Comparison of ENCODE assay signal across 7 mouse cellular contexts in genomic region chr17:26950560-26951288, GRCm38 (mm10). TPM values are rescaled to one million over a fixed set of nuclear protein-coding genes. Genes with fewer than 3 reads are reported as not detected.
DNase-seq lines count a peak whose midpoint lies in the region; ATAC-seq and TF ChIP-seq lines count a peak whose summit lies in the region.

No protein-coding gene starts in this region.

- H3K9ac ChIP-seq in lung, embryonic 15.5 days, result peak overlapping the region; percentile 33
- peak overlapping the region; percentile 55 for H3K9ac ChIP-seq in forebrain, postnatal 0 days
- 0 out of 2 replicates have a peak overlapping the region, but pooled peaks have one; percentile 14 for H3K9ac ChIP-seq in limb, embryonic 15.5 days
- peak overlapping the region; percentile 16; the same call in 1 of the 2 replicates for H3K9ac ChIP-seq in stomach, embryonic 15.5 days

- TF ChIP-seq CTCF in lung, adult 2 months (IDR thresholded peaks at IDR 0.05; ENCODE audit: insufficient read depth, low read length), result no peak
- TF ChIP-seq CTCF in forebrain, postnatal 0 days (IDR thresholded peaks at IDR 0.05; ENCODE audit: low read depth), result no peak

- H3K36me3 ChIP-seq in lung, embryonic 15.5 days, result peaks cover 9% of the 10 kb centered on the region
- peaks cover 22% of the 10 kb centered on the region for H3K36me3 ChIP-seq in forebrain, postnatal 0 days (ENCODE audit: insufficient read depth)
- peaks cover 11% of the 10 kb centered on the region for H3K36me3 ChIP-seq in limb, embryonic 15.5 days
- peaks cover 9% of the 10 kb centered on the region; the same call in 1 of the 2 replicates for H3K36me3 ChIP-seq in stomach, embryonic 15.5 days

- peak overlapping the region; percentile 76 for H3K4me2 ChIP-seq in lung, embryonic 15.5 days
- H3K4me2 ChIP-seq in forebrain, postnatal 0 days (ENCODE audit: low read depth), result peak overlapping the region; percentile 74
- H3K4me2 ChIP-seq in limb, embryonic 15.5 days, result peak overlapping the region; percentile 57
- peak overlapping the region; percentile 58 for H3K4me2 ChIP-seq in stomach, embryonic 15.5 days

- DNase-seq in lung, adult 2 months, result no peak
- DNase-seq in forebrain, postnatal 0 days, result no peak
- no peak for DNase-seq in adrenal gland, adult 2 months

- no peak for TF ChIP-seq POLR2A in lung, adult 2 months (IDR thresholded peaks at IDR 0.05; ENCODE audit: borderline replicate concordance, extremely low read depth, low read depth, low read length)

- H3K4me3 ChIP-seq in lung, embryonic 15.5 days, result peak overlapping the region; percentile 40
- no peak overlapping the region for H3K4me3 ChIP-seq in lung, adult 2 months (replicated peaks; ENCODE audit: extremely low read depth, low read depth, low read length)
- H3K4me3 ChIP-seq in forebrain, postnatal 0 days (ENCODE audit: low read depth, low read length), result peak overlapping the region; percentile 70
- peak overlapping the region; percentile 37 for H3K4me3 ChIP-seq in limb, embryonic 15.5 days
- peak overlapping the region; percentile 33 for H3K4me3 ChIP-seq in stomach, embryonic 15.5 days (replicated peaks)

- peaks cover 76% of the 10 kb centered on the region for H3K4me1 ChIP-seq in lung, embryonic 15.5 days
- peaks cover 5% of the 10 kb centered on the region for H3K4me1 ChIP-seq in lung, adult 2 months (ENCODE audit: control insufficient read depth, insufficient read depth, low read length)
- H3K4me1 ChIP-seq in forebrain, postnatal 0 days (ENCODE audit: insufficient read depth), result peaks cover 50% of the 10 kb centered on the region
- H3K4me1 ChIP-seq in limb, embryonic 15.5 days, result peaks cover 77% of the 10 kb centered on the region
- peaks cover 65% of the 10 kb centered on the region for H3K4me1 ChIP-seq in stomach, embryonic 15.5 days

- WGBS in lung, embryonic 15.5 days, result 17% methylated on average over 7 of the region's 7 CpGs
- 35% methylated on average over 7 of the region's 7 CpGs for WGBS in lung, adult 2 months
- 28% methylated on average over 7 of the region's 7 CpGs for WGBS in forebrain, postnatal 0 days
- 30% methylated on average over 7 of the region's 7 CpGs for WGBS in limb, embryonic 15.5 days
- 26% methylated on average over 7 of the region's 7 CpGs for WGBS in stomach, embryonic 15.5 days

- H3K27ac ChIP-seq in lung, embryonic 15.5 days, result peak overlapping the region; percentile 46
- H3K27ac ChIP-seq in forebrain, postnatal 0 days (ENCODE audit: low read depth, low read length), result peak overlapping the region; percentile 92
- H3K27ac ChIP-seq in limb, embryonic 15.5 days, result peak overlapping the region; percentile 71
- peak overlapping the region; percentile 16; the same call in 1 of the 2 replicates for H3K27ac ChIP-seq in stomach, embryonic 15.5 days

- ATAC-seq in lung, embryonic 15.5 days (ENCODE audit: borderline replicate concordance, extremely low read depth, low FRiP score, low TSS enrichment), result no peak
- no peak for ATAC-seq in forebrain, postnatal 0 days
- ATAC-seq in limb, embryonic 15.5 days (ENCODE audit: insufficient number of reproducible peaks, low FRiP score, low TSS enrichment, low read depth), result no peak
- no peak for ATAC-seq in stomach, embryonic 15.5 days (ENCODE audit: insufficient read depth, low FRiP score, low read depth)
- ATAC-seq in cerebellum, adult (ENCODE audit: insufficient number of reproducible peaks, low FRiP score, low TSS enrichment), result no peak

- H3K27me3 ChIP-seq in lung, embryonic 15.5 days, result 0 out of 2 replicates have a peak, but pooled peaks cover 4% of the 10 kb centered on the region
- H3K27me3 ChIP-seq in forebrain, postnatal 0 days (ENCODE audit: insufficient read depth, low read length), result no peaks in the 10 kb centered on the region
- H3K27me3 ChIP-seq in limb, embryonic 15.5 days, result no peaks in the 10 kb centered on the region
- H3K27me3 ChIP-seq in stomach, embryonic 15.5 days (replicated peaks), result no peaks in the 10 kb centered on the region

- no peaks in the 10 kb centered on the region for H3K9me3 ChIP-seq in lung, embryonic 15.5 days
- H3K9me3 ChIP-seq in forebrain, postnatal 0 days (ENCODE audit: low read length), result no peaks in the 10 kb centered on the region
- no peaks in the 10 kb centered on the region for H3K9me3 ChIP-seq in limb, embryonic 15.5 days
- H3K9me3 ChIP-seq in stomach, embryonic 15.5 days, result no peaks in the 10 kb centered on the region

RNA-seq across cellular contexts. Expression of gene Syngap1, which starts 9.7 kb away (rescaled TPM):
- polyA plus RNA-seq in lung, embryonic 15.5 days (2015; fragmentation: Nextera tagmentation; extraction: Ambion mirVana), result 1.5 and 2.1 TPM in 2 replicates
- 31.3 and 32.8 TPM in 2 replicates for polyA plus RNA-seq in lung, adult 2 months (2012; rRNA removed)
- 84.2 and 85.2 TPM in 2 replicates for total RNA-seq in forebrain, postnatal 0 days (2014; rRNA removed)
- polyA plus RNA-seq in forebrain, postnatal 0 days (2015; fragmentation: Nextera tagmentation; extraction: Ambion mirVana), result 3.1 and 5.0 TPM in 2 replicates
- 1.6 and 1.9 TPM in 2 replicates for polyA plus RNA-seq in limb, embryonic 15.5 days (2015; fragmentation: Nextera tagmentation; extraction: Ambion mirVana)
- polyA plus RNA-seq in stomach, embryonic 15.5 days (2015; fragmentation: Nextera tagmentation; extraction: Ambion mirVana), result 2.0 and 2.2 TPM in 2 replicates
- 10 to 100 TPM; 14.3 to 21.8 TPM for total RNA-seq in adrenal gland, adult 2 months (2021)
- polyA plus RNA-seq in adrenal gland, adult 2 months (2012; rRNA removed), result 51.6 and 56.0 TPM in 2 replicates

RNA-seq across cellular contexts. Expression of gene Cuta, which starts 11.4 kb away (rescaled TPM):
- 182 and 184 TPM in 2 replicates for polyA plus RNA-seq in lung, embryonic 15.5 days (2015; fragmentation: Nextera tagmentation; extraction: Ambion mirVana)
- polyA plus RNA-seq in lung, adult 2 months (2012; rRNA removed), result 129 and 145 TPM in 2 replicates
- 44.4 and 44.9 TPM in 2 replicates for total RNA-seq in forebrain, postnatal 0 days (2014; rRNA removed)
- 147 and 158 TPM in 2 replicates for polyA plus RNA-seq in forebrain, postnatal 0 days (2015; fragmentation: Nextera tagmentation; extraction: Ambion mirVana)
- 158 and 172 TPM in 2 replicates for polyA plus RNA-seq in limb, embryonic 15.5 days (2015; fragmentation: Nextera tagmentation; extraction: Ambion mirVana)
- polyA plus RNA-seq in stomach, embryonic 15.5 days (2015; fragmentation: Nextera tagmentation; extraction: Ambion mirVana), result 179 and 191 TPM in 2 replicates
- 100 to 1,000 TPM; 145 to 164 TPM for total RNA-seq in adrenal gland, adult 2 months (2021)
- polyA plus RNA-seq in adrenal gland, adult 2 months (2012; rRNA removed), result 378 and 381 TPM in 2 replicates

RNA-seq across cellular contexts. Expression of gene Phf1, which starts 17.9 kb away (rescaled TPM):
- 7.6 and 8.7 TPM in 2 replicates for polyA plus RNA-seq in lung, embryonic 15.5 days (2015; fragmentation: Nextera tagmentation; extraction: Ambion mirVana)
- polyA plus RNA-seq in lung, adult 2 months (2012; rRNA removed), result 101 and 114 TPM in 2 replicates
- 35.4 and 38.9 TPM in 2 replicates for total RNA-seq in forebrain, postnatal 0 days (2014; rRNA removed)
- 20.4 and 24.1 TPM in 2 replicates for polyA plus RNA-seq in forebrain, postnatal 0 days (2015; fragmentation: Nextera tagmentation; extraction: Ambion mirVana)
- polyA plus RNA-seq in limb, embryonic 15.5 days (2015; fragmentation: Nextera tagmentation; extraction: Ambion mirVana), result 11.4 and 13.0 TPM in 2 replicates
- polyA plus RNA-seq in stomach, embryonic 15.5 days (2015; fragmentation: Nextera tagmentation; extraction: Ambion mirVana), result 8.5 and 8.7 TPM in 2 replicates
- 10 to 100 TPM; 35.2 to 36.4 TPM for total RNA-seq in adrenal gland, adult 2 months (2021)
- 202 and 271 TPM in 2 replicates for polyA plus RNA-seq in adrenal gland, adult 2 months (2012; rRNA removed)

RNA-seq across cellular contexts. Expression of gene Zbtb9, which starts 22.2 kb away (rescaled TPM):
- polyA plus RNA-seq in lung, embryonic 15.5 days (2015; fragmentation: Nextera tagmentation; extraction: Ambion mirVana), result 16.3 and 16.9 TPM in 2 replicates
- 14.1 and 14.5 TPM in 2 replicates for polyA plus RNA-seq in lung, adult 2 months (2012; rRNA removed)
- 20.9 and 22.5 TPM in 2 replicates for total RNA-seq in forebrain, postnatal 0 days (2014; rRNA removed)
- polyA plus RNA-seq in forebrain, postnatal 0 days (2015; fragmentation: Nextera tagmentation; extraction: Ambion mirVana), result 4.2 and 6.8 TPM in 2 replicates
- polyA plus RNA-seq in limb, embryonic 15.5 days (2015; fragmentation: Nextera tagmentation; extraction: Ambion mirVana), result 13.5 and 14.1 TPM in 2 replicates
- polyA plus RNA-seq in stomach, embryonic 15.5 days (2015; fragmentation: Nextera tagmentation; extraction: Ambion mirVana), result 13.3 and 14.9 TPM in 2 replicates
- total RNA-seq in adrenal gland, adult 2 months (2021), result 1 to 10 TPM; 4.6 to 8.7 TPM
- 6.9 and 7.1 TPM in 2 replicates for polyA plus RNA-seq in adrenal gland, adult 2 months (2012; rRNA removed)

RNA-seq across cellular contexts. Expression of gene Kifc5b, which starts 33.8 kb away (rescaled TPM):
- 8.0 and 9.8 TPM in 2 replicates for polyA plus RNA-seq in lung, embryonic 15.5 days (2015; fragmentation: Nextera tagmentation; extraction: Ambion mirVana)
- 1.5 and 1.8 TPM in 2 replicates for polyA plus RNA-seq in lung, adult 2 months (2012; rRNA removed)
- 1.0 and 3.3 TPM in 2 replicates for total RNA-seq in forebrain, postnatal 0 days (2014; rRNA removed)
- 0.74 and 1.5 TPM in 2 replicates for polyA plus RNA-seq in forebrain, postnatal 0 days (2015; fragmentation: Nextera tagmentation; extraction: Ambion mirVana)
- 4.7 and 5.8 TPM in 2 replicates for polyA plus RNA-seq in limb, embryonic 15.5 days (2015; fragmentation: Nextera tagmentation; extraction: Ambion mirVana)
- polyA plus RNA-seq in stomach, embryonic 15.5 days (2015; fragmentation: Nextera tagmentation; extraction: Ambion mirVana), result 6.1 and 7.6 TPM in 2 replicates
- 1 to 10 TPM; 1.0 to 1.3 TPM for total RNA-seq in adrenal gland, adult 2 months (2021)
- 1.2 and 2.1 TPM in 2 replicates for polyA plus RNA-seq in adrenal gland, adult 2 months (2012; rRNA removed)

Comparison
In these comparisons a context has a peak if more than half of its experiments do, and no peak if none do; other contexts are left out.
1. H3K27ac ChIP-seq: peak in every context shown above with its lines; median percentile 92 in forebrain, postnatal 0 days; 71 in limb, embryonic 15.5 days; 46 in lung, embryonic 15.5 days; 16 in stomach, embryonic 15.5 days.